Comparison of ENCODE assay signal across 8 mouse cellular contexts in the genomic region with DNA sequence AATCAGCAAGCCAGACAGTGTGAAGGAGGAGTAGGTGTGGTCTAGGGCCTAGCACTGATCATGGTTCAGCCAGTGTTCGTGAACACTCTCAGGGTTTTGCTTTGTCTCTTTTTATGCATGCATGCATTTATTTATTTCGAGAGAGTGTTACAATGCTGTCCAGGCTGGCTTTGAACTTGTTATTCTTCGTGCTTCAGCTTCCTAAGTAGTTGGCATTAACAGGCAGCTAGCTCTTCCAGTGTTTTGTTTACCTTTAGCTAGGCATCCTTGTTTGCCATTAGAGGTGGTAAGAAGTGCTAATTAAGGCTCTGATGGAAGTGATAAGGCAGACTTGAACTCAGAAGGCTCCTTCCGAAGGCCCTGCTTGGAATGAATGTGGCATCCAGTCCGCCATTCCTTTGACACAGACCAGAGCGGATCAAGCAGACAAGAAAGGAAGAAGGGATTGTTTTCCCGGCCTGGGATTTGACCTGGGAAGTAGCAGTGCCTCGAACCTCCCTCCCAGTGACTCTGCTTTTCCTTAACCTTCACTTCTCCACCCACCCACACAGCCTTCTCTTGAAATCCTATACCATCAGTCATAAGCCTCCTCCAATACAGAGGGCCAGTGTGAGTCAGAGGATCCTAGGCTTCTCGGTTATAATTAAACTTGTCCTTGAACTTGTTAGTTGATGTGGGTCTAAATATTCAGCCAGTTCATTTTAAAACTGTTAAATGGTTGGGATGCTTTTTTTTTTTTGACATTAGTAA. TPM values are rescaled to one million over a fixed set of nuclear protein-coding genes. Genes with fewer than 3 reads are reported as not detected.
A peak's percentile ranks its signal among the peaks of the same experiment; 100 is the strongest.
DNase-seq lines count a peak whose midpoint lies in the region; ATAC-seq and TF ChIP-seq lines count a peak whose summit lies in the region.

No protein-coding gene starts in this region.

- no peaks in the 10 kb centered on the region for H3K27me3 ChIP-seq in heart, embryonic 14.5 days (ENCODE audit: control insufficient read depth, insufficient read depth, low read length)
- H3K27me3 ChIP-seq in G1E (ENCODE audit: insufficient read depth, low read length), result no peaks in the 10 kb centered on the region
- no peaks in the 10 kb centered on the region for H3K27me3 ChIP-seq in forebrain, postnatal 0 days (ENCODE audit: insufficient read depth, low read length)
- no peaks in the 10 kb centered on the region for H3K27me3 ChIP-seq in midbrain, embryonic 10.5 days (ENCODE audit: low read depth, poor library complexity, severe bottlenecking)

- no peak for TF ChIP-seq CTCF in G1E (IDR thresholded peaks at IDR 0.05; ENCODE audit: low read depth, low read length)
- no peak for TF ChIP-seq CTCF in forebrain, postnatal 0 days (IDR thresholded peaks at IDR 0.05; ENCODE audit: low read depth)

- 29% methylated on average over 9 of the region's 9 CpGs for WGBS in heart, embryonic 14.5 days
- 38% methylated on average over 9 of the region's 9 CpGs for WGBS in forebrain, postnatal 0 days
- 58% methylated on average over 9 of the region's 9 CpGs for WGBS in midbrain, embryonic 10.5 days

- H3K4me1 ChIP-seq in heart, embryonic 14.5 days (ENCODE audit: control insufficient read depth in 2 of 2, insufficient read depth in 2 of 2, low read length in 2 of 2), result peaks cover 4 to 12% of the 10 kb centered on the region in 2 experiments
- peaks cover 66% of the 10 kb centered on the region for H3K4me1 ChIP-seq in G1E (ENCODE audit: insufficient read depth, low read depth, low read length)
- peaks cover 12% of the 10 kb centered on the region for H3K4me1 ChIP-seq in forebrain, postnatal 0 days (ENCODE audit: insufficient read depth)
- peaks cover 17% of the 10 kb centered on the region for H3K4me1 ChIP-seq in midbrain, embryonic 10.5 days

- H3K27ac ChIP-seq in heart, embryonic 14.5 days (replicated peaks in 1 of 2; ENCODE audit: control insufficient read depth in 1 of 2, insufficient read depth in 1 of 2, low read depth in 2 of 2, low read length in 2 of 2), result peak overlapping the region in 1 of 2 experiments; percentile 49; a peak in 1 of 4 replicates
- no peak overlapping the region for H3K27ac ChIP-seq in forebrain, postnatal 0 days (ENCODE audit: low read depth, low read length)
- H3K27ac ChIP-seq in midbrain, embryonic 10.5 days (replicated peaks), result no peak overlapping the region

- H3K4me3 ChIP-seq in heart, embryonic 14.5 days (ENCODE audit: control insufficient read depth in 1 of 2, insufficient read depth in 1 of 2, low read depth in 1 of 2, low read length in 2 of 2), result peak overlapping the region; percentile 16 to 88; a peak in 1 of 4 replicates
- H3K4me3 ChIP-seq in G1E (ENCODE audit: low read depth, low read length), result peak overlapping the region; percentile 96
- H3K4me3 ChIP-seq in forebrain, postnatal 0 days (ENCODE audit: low read depth, low read length), result peak overlapping the region; percentile 93; the same call in 1 of the 2 replicates
- H3K4me3 ChIP-seq in midbrain, embryonic 10.5 days, result peak overlapping the region; percentile 85

- peak overlapping the region; percentile 87 for H3K9ac ChIP-seq in heart, embryonic 14.5 days (ENCODE audit: low read length)
- no peak overlapping the region for H3K9ac ChIP-seq in forebrain, postnatal 0 days

- H3K9me3 ChIP-seq in heart, embryonic 14.5 days (ENCODE audit: control insufficient read depth, low read length), result no peaks in the 10 kb centered on the region
- H3K9me3 ChIP-seq in G1E (replicated peaks), result no peaks in the 10 kb centered on the region
- H3K9me3 ChIP-seq in forebrain, postnatal 0 days (ENCODE audit: low read length), result no peaks in the 10 kb centered on the region
- no peaks in the 10 kb centered on the region for H3K9me3 ChIP-seq in midbrain, embryonic 10.5 days (replicated peaks)

- ATAC-seq in heart, embryonic 14.5 days (ENCODE audit: insufficient number of reproducible peaks, insufficient read depth, low FRiP score, low read depth), result no peak
- no peak for ATAC-seq in G1E (ENCODE audit: extremely low read depth, insufficient number of reproducible peaks, low FRiP score, poor library complexity, severe bottlenecking)
- ATAC-seq in forebrain, postnatal 0 days, result no peak
- no peak for ATAC-seq in granulocyte monocyte progenitor cell, adult 5-6 weeks (replicated peaks; ENCODE audit: poor library complexity, severe bottlenecking)

- DNase-seq in heart, adult 18-20 months, result no peak
- no peak for DNase-seq in G1E (ENCODE audit: low spot score)
- DNase-seq in forebrain, postnatal 0 days, result no peak
- no peak for DNase-seq in midbrain, embryonic 10.5 days (ENCODE audit: low spot score)
- no peak for DNase-seq in ovary, postnatal 10 days (ENCODE audit: low spot score)
- no peak for DNase-seq in embryo, embryonic 11 days

- H3K4me2 ChIP-seq in heart, embryonic 14.5 days (ENCODE audit: low read length), result peak overlapping the region; percentile 73
- H3K4me2 ChIP-seq in forebrain, postnatal 0 days (ENCODE audit: low read depth), result peak overlapping the region; percentile 58

- H3K36me3 ChIP-seq in heart, embryonic 14.5 days (ENCODE audit: control insufficient read depth, insufficient read depth, low read length), result no peaks in the 10 kb centered on the region
- H3K36me3 ChIP-seq in G1E (replicated peaks), result peaks cover 34% of the 10 kb centered on the region
- H3K36me3 ChIP-seq in forebrain, postnatal 0 days (ENCODE audit: insufficient read depth), result no peaks in the 10 kb centered on the region
- H3K36me3 ChIP-seq in midbrain, embryonic 10.5 days, result 0 out of 2 replicates have a peak, but pooled peaks cover 8% of the 10 kb centered on the region

RNA-seq across cellular contexts. Expression of a gene that starts 1.7 kb away (rescaled TPM):
- polyA plus RNA-seq in heart, embryonic 14.5 days (2014; fragmentation: Nextera tagmentation; extraction: Ambion mirVana), result 20.9 and 21.3 TPM in 2 replicates
- total RNA-seq in heart, adult 18-20 months (2021), result 10 to 100 TPM; 12.5 to 13.9 TPM
- 109 and 121 TPM in 2 replicates for total RNA-seq in G1E (2014; fragmentation: Nextera tagmentation)
- total RNA-seq in G1E (2017), result 66.7 and 79.5 TPM in 2 replicates
- polyA plus RNA-seq in G1E (2012), result 4.5 and 5.8 TPM in 2 replicates
- 19.7 and 24.1 TPM in 2 replicates for total RNA-seq in forebrain, postnatal 0 days (2014; rRNA removed)
- 7.7 and 10.8 TPM in 2 replicates for polyA plus RNA-seq in forebrain, postnatal 0 days (2015; fragmentation: Nextera tagmentation; extraction: Ambion mirVana)
- 13.6 and 14.2 TPM in 2 replicates for polyA plus RNA-seq in midbrain, embryonic 10.5 days (2016; fragmentation: Nextera tagmentation; extraction: Ambion mirVana)
- total RNA-seq in granulocyte monocyte progenitor cell, adult 5-6 weeks (2014; fragmentation: Nextera tagmentation), result 19.1 and 19.2 TPM in 2 replicates
- total RNA-seq in granulocyte monocyte progenitor cell, adult 5-6 weeks (2017), result 19.2 and 21.1 TPM in 2 replicates

RNA-seq across cellular contexts. Expression of a gene that starts 28.9 kb away (rescaled TPM):
- 480 and 512 TPM in 2 replicates for polyA plus RNA-seq in heart, embryonic 14.5 days (2014; fragmentation: Nextera tagmentation; extraction: Ambion mirVana)
- total RNA-seq in heart, adult 18-20 months (2021), result 100 to 1,000 TPM; 208 to 218 TPM
- total RNA-seq in G1E (2014; fragmentation: Nextera tagmentation) (374 and 438 TPM in 2 replicates), G1E (2017) (1,244 and 1,575 TPM in 2 replicates)
- 48.0 and 51.7 TPM in 2 replicates for polyA plus RNA-seq in G1E (2012)
- total RNA-seq in forebrain, postnatal 0 days (2014; rRNA removed), result 272 and 533 TPM in 2 replicates
- 400 and 543 TPM in 2 replicates for polyA plus RNA-seq in forebrain, postnatal 0 days (2015; fragmentation: Nextera tagmentation; extraction: Ambion mirVana)
- 382 and 459 TPM in 2 replicates for polyA plus RNA-seq in midbrain, embryonic 10.5 days (2016; fragmentation: Nextera tagmentation; extraction: Ambion mirVana)
- 2,587 and 2,602 TPM in 2 replicates for total RNA-seq in granulocyte monocyte progenitor cell, adult 5-6 weeks (2014; fragmentation: Nextera tagmentation)
- 1,276 and 1,288 TPM in 2 replicates for total RNA-seq in granulocyte monocyte progenitor cell, adult 5-6 weeks (2017)

RNA-seq across cellular contexts. Expression of a gene that starts 37.0 kb away (rescaled TPM):
- polyA plus RNA-seq in heart, embryonic 14.5 days (2014; fragmentation: Nextera tagmentation; extraction: Ambion mirVana), result 1.9 and 3.6 TPM in 2 replicates
- total RNA-seq in heart, adult 18-20 months (2021), result 1 to 10 TPM; 6.9 to 10.0 TPM
- total RNA-seq in G1E (2014; fragmentation: Nextera tagmentation) (19.2 and 20.8 TPM in 2 replicates), G1E (2017) (6.0 and 7.5 TPM in 2 replicates)
- 1.9 and 2.0 TPM in 2 replicates for polyA plus RNA-seq in G1E (2012)
- 0.29 and 0.54 TPM in 2 replicates for total RNA-seq in forebrain, postnatal 0 days (2014; rRNA removed)
- polyA plus RNA-seq in forebrain, postnatal 0 days (2015; fragmentation: Nextera tagmentation; extraction: Ambion mirVana), result 0.08 and 0.41 TPM in 2 replicates
- polyA plus RNA-seq in midbrain, embryonic 10.5 days (2016; fragmentation: Nextera tagmentation; extraction: Ambion mirVana), result 0.68 and 0.77 TPM in 2 replicates
- 0.06 and 1.9 TPM in 2 replicates for total RNA-seq in granulocyte monocyte progenitor cell, adult 5-6 weeks (2014; fragmentation: Nextera tagmentation)
- 0.05 and 0.22 TPM in 2 replicates for total RNA-seq in granulocyte monocyte progenitor cell, adult 5-6 weeks (2017)

RNA-seq across cellular contexts. Expression of a gene that starts 40.0 kb away (rescaled TPM):
- 36.8 and 39.7 TPM in 2 replicates for polyA plus RNA-seq in heart, embryonic 14.5 days (2014; fragmentation: Nextera tagmentation; extraction: Ambion mirVana)
- 10 to 100 TPM; 41.0 to 49.4 TPM for total RNA-seq in heart, adult 18-20 months (2021)
- total RNA-seq in G1E (2014; fragmentation: Nextera tagmentation) (14.8 and 26.0 TPM in 2 replicates), G1E (2017) (63.5 and 64.7 TPM in 2 replicates)
- 10.6 and 47.8 TPM in 2 replicates for polyA plus RNA-seq in G1E (2012)
- total RNA-seq in forebrain, postnatal 0 days (2014; rRNA removed), result 47.3 and 50.0 TPM in 2 replicates
- 42.7 and 50.8 TPM in 2 replicates for polyA plus RNA-seq in forebrain, postnatal 0 days (2015; fragmentation: Nextera tagmentation; extraction: Ambion mirVana)
- 37.3 and 41.3 TPM in 2 replicates for polyA plus RNA-seq in midbrain, embryonic 10.5 days (2016; fragmentation: Nextera tagmentation; extraction: Ambion mirVana)
- 18.0 and 50.2 TPM in 2 replicates for total RNA-seq in granulocyte monocyte progenitor cell, adult 5-6 weeks (2014; fragmentation: Nextera tagmentation)
- total RNA-seq in granulocyte monocyte progenitor cell, adult 5-6 weeks (2017), result 41.7 and 56.9 TPM in 2 replicates
